Mouse (Mus musculus) forebrain, embryonic 14.5 days (tissue): Measurements from ENCODE around the gene Slco2a1. TPM values are rescaled to one million over a fixed set of nuclear protein-coding genes. Genes with fewer than 3 reads are reported as not detected.

ENCODE experiments used
- ATAC-seq: fragments of 200-750 bp; cut with Nextera tagmentation; 2 replicates; pipeline ENCODE4 v1.8.0; 2017; ENCODE audit warnings: mild to moderate bottlenecking, moderate library complexity
- DNase-seq: peaks from one replicate; pipeline ENCODE4 v3.0.0-alpha.2; 2015; ENCODE audit warnings: low spot score
- H3K27ac ChIP-seq: fragments of 300-500 bp; sonication (generic); 2 replicates; pipeline ENCODE4 v1.5.1; 2014; ENCODE audit warnings: low read depth, mild to moderate bottlenecking, control low read depth, low read length, moderate library complexity
- H3K27me3 ChIP-seq: fragments of 300-500 bp; sonication (generic); replicated peaks from 2 replicates; pipeline ENCODE4 v1.6.1; 2014; ENCODE audit warnings: low read length, control low read depth, mixed read lengths; ENCODE audit not compliant: control insufficient read depth, insufficient read depth
- H3K36me3 ChIP-seq: fragments of 300-500 bp; sonication (generic); 2 replicates; pipeline ENCODE4 v1.6.1; 2014; ENCODE audit warnings: low read length, control low read depth; ENCODE audit not compliant: control insufficient read depth, insufficient read depth
- H3K4me1 ChIP-seq: fragments of 300-500 bp; sonication (generic); 2 replicates; pipeline ENCODE4 v1.6.1; 2014; ENCODE audit warnings: antibody characterized with exemption, low read length, control low read depth; ENCODE audit not compliant: control insufficient read depth, insufficient read depth
- H3K4me2 ChIP-seq: fragments of 300-500 bp; sonication (generic); 2 replicates; pipeline ENCODE4 v1.6.1; 2014; ENCODE audit warnings: mild to moderate bottlenecking, control low read depth, low read length
- H3K4me3 ChIP-seq: fragments of 300-500 bp; sonication (generic); 2 replicates; pipeline ENCODE4 v1.5.1; 2014; ENCODE audit warnings: low read depth, low read length, control low read depth
- H3K9ac ChIP-seq: fragments of 300-500 bp; sonication (generic); 2 replicates; pipeline ENCODE4 v1.6.1; 2014; ENCODE audit warnings: mild to moderate bottlenecking, low read length, control low read depth, moderate library complexity
- H3K9me3 ChIP-seq: fragments of 300-500 bp; sonication (generic); replicated peaks from 2 replicates; pipeline ENCODE4 v1.6.1; 2016; ENCODE audit warnings: low read length, control low read depth, mixed read lengths; ENCODE audit not compliant: control insufficient read depth
- WGBS: fragments of 180-500 bp; shearing (Covaris S2); extraction: QIAGEN DNeasy Blood & Tissue Kit; methylation state at CpG from one replicate; pipeline ENCODE4 v1.1.7; 2014; 5-methylcytosine and 5-hydroxymethylcytosine counted together
- polyA plus RNA-seq: library from polyadenylated mRNA; unstranded; fragments of >200 nt; fragmentation: Nextera tagmentation; extraction: Ambion mirVana; gene quantifications from 2 replicates; pipeline ENCODE4 v1.2.1, GENCODE M21; 2014

Slco2a1 gene
- polyA plus RNA-seq, 1 experiment from 2014 or later: 1.2 TPM

DNA sequence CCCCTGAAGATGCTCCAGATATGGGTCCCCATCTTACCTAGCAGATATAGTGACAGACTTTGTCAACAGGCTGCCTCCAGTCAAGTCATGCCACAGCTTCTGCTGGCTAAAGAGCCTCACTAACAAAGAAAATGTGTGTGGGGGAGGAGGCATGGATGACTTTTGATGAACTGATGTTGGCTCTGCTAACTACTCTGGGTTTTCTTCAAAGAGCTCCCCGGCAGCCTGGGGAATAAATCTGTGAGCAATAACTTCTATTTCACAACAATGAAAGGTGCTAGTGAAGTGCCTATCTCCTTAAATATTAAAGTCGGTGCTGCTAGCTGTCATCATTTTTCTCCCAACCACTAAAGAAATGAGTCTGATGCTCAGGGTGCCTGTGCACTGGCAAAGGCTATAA, 72.0 kb downstream of the Slco2a1 start:
- ATAC-seq (no peak), DNase-seq (no peak)
- no peak overlapping the region for H3K4me2 ChIP-seq
- 85% methylated on average over 2 of the region's 2 CpGs for WGBS
- H3K36me3 ChIP-seq: no peaks in the 10 kb centered on the region
- H3K9ac ChIP-seq: no peak overlapping the region
- no peaks in the 10 kb centered on the region for H3K4me1 ChIP-seq
- no peaks in the 10 kb centered on the region for H3K9me3 ChIP-seq
- no peak overlapping the region for H3K27ac ChIP-seq
- H3K27me3 ChIP-seq: no peaks in the 10 kb centered on the region
- no peak overlapping the region for H3K4me3 ChIP-seq

DNA sequence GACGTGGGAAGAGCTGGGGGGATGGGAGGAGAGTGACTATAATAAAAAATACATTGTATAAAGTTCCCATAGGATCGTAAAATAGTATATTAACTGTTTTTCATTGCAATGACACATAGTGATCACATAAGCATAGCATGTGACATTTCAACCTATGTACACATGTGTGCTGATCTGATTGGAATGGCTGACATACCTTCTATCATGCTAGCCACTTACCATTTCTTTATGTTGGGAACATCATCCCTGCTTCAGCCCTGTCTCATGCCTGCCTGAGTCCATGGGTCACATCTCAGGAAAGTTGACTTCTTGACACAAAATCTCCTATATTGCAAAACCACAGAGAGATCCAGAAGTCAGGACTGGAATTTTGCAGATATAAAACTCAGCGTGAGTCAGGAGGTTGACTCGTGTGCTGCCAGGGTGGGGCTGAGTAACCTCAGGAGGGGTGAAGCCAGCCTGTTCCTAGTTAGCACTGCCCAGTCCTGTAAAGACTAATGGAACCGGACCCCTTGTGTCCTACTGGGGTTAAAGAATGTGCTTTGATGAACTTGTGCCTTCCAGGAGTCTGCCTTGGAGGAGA, 73.0 kb downstream of the Slco2a1 start:
- WGBS: 77% methylated on average over 5 of the region's 5 CpGs
- ATAC-seq: no peak

DNA sequence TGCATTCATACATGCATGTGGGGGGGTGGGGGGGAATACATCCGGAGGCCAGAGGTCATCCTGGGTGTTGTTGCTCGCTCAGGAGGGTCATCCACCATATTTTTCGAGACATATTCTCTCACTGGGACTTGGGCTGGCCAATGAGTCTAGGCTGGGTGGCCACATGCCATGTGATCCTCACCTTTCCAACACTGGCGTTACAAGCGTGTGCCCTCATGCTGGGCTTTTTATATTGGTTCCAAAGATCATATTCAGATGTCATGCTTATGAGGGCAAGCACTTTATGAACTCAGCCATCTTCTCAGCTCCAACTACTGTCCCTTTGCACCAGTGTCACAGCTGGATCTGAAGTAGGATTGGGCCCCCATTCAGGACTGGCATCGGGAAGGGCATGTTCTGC, 75.1 kb downstream of the Slco2a1 start:
- H3K27ac ChIP-seq: no peak overlapping the region
- H3K9ac ChIP-seq: no peak overlapping the region
- DNase-seq: no peak

More for the DNA sequence above, 73.0 kb downstream of the Slco2a1 start:
- H3K9ac ChIP-seq: no peak overlapping the region
- no peak overlapping the region for H3K4me2 ChIP-seq
- H3K36me3 ChIP-seq: no peaks in the 10 kb centered on the region
- no peak overlapping the region for H3K27ac ChIP-seq
- no peak overlapping the region for H3K4me3 ChIP-seq
- H3K27me3 ChIP-seq: no peaks in the 10 kb centered on the region
- H3K4me1 ChIP-seq: no peaks in the 10 kb centered on the region
- H3K9me3 ChIP-seq: no peaks in the 10 kb centered on the region
- DNase-seq: no peak

DNA sequence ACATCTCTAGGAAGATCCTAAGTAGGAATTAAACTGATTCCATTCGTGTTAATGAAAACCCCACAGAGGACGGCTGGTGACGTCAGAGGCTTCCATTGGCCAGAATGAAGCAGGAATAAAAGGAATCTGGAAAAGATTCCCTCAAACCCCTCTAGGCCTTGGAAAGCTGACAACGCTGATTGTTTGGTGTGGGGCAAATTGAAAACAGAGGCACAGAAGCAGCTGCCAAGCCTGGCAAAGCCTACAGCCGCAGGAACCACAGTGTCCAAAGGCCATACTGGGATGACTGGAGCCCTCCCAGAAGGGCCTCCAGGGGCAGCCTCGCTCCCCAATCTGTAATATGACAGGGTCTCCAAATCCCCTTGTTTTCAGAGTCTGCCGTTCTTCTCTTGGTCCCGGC, 78.3 kb downstream of the Slco2a1 start:
- DNase-seq: peak; percentile 76
- ATAC-seq: peak; percentile 48; the same call in 1 of the 2 replicates
- WGBS: 61% methylated on average over 8 of the region's 8 CpGs
- H3K9me3 ChIP-seq: no peaks in the 10 kb centered on the region
- H3K9ac ChIP-seq: no peak overlapping the region
- no peaks in the 10 kb centered on the region for H3K27me3 ChIP-seq
- H3K4me2 ChIP-seq: no peak overlapping the region
- H3K27ac ChIP-seq: no peak overlapping the region
- H3K4me3 ChIP-seq: no peak overlapping the region
- H3K36me3 ChIP-seq: no peaks in the 10 kb centered on the region
- H3K4me1 ChIP-seq: no peaks in the 10 kb centered on the region

More for the DNA sequence above, 75.1 kb downstream of the Slco2a1 start:
- Histone ChIP-seq H3K4me2 (no peak overlapping the region), H3K4me3 (no peak overlapping the region), H3K27me3 (no peaks in the 10 kb centered on the region), H3K4me1 (no peaks in the 10 kb centered on the region), H3K9me3 (no peaks in the 10 kb centered on the region), H3K36me3 (no peaks in the 10 kb centered on the region)
- no peak for ATAC-seq
- WGBS: 86% methylated on average over 6 of the region's 6 CpGs

DNA sequence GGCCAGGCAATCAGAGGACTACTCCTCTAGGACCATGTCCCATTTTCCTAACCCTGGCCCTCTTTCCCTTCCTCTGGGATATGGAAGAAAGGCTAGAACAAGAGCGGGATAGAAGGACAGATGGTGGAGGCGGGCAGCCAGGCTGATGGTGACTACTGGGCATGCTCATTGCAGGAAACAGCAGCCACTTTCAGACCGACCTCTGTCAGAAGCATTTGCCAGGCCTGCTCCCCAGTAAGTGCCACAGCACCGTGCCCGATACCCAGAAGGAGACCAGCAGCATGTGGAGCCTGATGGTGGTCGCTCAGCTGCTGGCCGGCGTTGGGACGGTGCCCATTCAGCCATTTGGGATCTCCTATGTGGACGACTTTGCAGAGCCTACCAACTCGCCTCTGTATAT, 79.1 kb downstream of the Slco2a1 start:
- 88% methylated on average over 11 of the region's 11 CpGs for WGBS
- Histone ChIP-seq H3K4me3 (no peak overlapping the region), H3K4me2 (no peak overlapping the region), H3K9me3 (no peaks in the 10 kb centered on the region), H3K4me1 (no peaks in the 10 kb centered on the region), H3K27me3 (no peaks in the 10 kb centered on the region), H3K27ac (no peak overlapping the region), H3K9ac (no peak overlapping the region), H3K36me3 (no peaks in the 10 kb centered on the region)
- no peak for DNase-seq
- ATAC-seq: no peak

DNA sequence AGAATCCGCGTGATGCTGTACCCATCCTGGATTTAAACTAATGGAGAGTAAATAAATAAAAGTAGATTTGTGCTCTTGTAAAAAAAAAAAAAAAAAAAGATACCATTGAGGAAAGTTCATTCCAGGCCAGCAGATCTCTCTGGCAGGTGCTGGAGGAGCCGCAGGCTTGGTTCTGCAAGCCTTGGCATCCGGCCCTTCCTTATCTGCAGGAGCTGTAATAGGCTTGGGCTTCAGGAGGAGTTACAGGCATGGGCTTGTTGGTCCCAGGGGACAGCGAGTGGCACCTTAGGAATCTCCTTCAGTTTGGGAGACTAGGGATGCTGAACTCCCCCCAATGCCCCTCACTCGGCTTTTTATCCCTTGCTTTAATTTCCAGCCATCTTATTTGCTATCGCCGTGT, 80.3 kb downstream of the Slco2a1 start:
- Histone ChIP-seq H3K27me3 (no peaks in the 10 kb centered on the region), H3K4me2 (no peak overlapping the region), H3K4me1 (no peaks in the 10 kb centered on the region), H3K36me3 (no peaks in the 10 kb centered on the region), H3K9ac (no peak overlapping the region), H3K27ac (no peak overlapping the region), H3K4me3 (no peak overlapping the region), H3K9me3 (no peaks in the 10 kb centered on the region)
- DNase-seq (no peak), ATAC-seq (no peak)
- 92% methylated on average over 8 of the region's 8 CpGs for WGBS

DNA sequence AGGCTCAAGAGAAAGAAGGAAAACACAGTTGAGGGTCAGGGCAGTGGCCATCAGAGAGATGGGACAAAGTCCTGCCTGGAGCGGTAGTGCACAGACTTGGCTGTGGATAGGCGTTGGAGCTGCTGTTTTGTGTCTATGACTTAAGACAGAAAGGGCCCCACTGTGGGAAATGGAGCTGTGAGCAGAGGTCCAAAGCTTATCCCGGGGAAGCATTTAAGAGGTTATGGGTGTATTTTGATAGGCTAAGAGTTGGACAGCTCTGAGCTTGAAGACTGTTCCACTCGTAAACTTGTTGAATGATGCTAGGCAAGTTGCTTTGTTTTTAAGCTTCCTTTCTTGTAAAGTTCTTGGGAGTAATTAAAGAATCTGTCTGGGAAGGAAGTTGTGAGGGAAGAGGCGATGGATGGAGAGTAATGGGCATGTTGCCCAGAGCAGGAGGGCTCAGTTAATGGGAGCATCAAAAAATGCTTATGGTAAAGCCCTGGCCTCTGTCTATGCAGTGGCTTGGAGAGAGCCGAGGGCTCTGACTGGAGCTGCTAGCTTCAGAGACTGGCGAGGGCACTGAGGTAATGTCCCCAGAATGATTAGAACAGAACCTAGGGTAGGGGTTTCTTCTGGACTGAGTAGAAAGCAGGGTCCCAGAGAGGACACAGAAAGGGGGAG, 83.2 kb downstream of the Slco2a1 start:
- Histone ChIP-seq H3K4me3 (no peak overlapping the region), H3K27ac (no peak overlapping the region), H3K9me3 (0 out of 2 replicates have a peak, but pooled peaks cover 3% of the 10 kb centered on the region), H3K4me1 (no peaks in the 10 kb centered on the region), H3K4me2 (no peak overlapping the region), H3K27me3 (no peaks in the 10 kb centered on the region), H3K9ac (no peak overlapping the region), H3K36me3 (no peaks in the 10 kb centered on the region)
- 79% methylated on average over 7 of the region's 7 CpGs for WGBS
- DNase-seq: no peak
- ATAC-seq: no peak

DNA sequence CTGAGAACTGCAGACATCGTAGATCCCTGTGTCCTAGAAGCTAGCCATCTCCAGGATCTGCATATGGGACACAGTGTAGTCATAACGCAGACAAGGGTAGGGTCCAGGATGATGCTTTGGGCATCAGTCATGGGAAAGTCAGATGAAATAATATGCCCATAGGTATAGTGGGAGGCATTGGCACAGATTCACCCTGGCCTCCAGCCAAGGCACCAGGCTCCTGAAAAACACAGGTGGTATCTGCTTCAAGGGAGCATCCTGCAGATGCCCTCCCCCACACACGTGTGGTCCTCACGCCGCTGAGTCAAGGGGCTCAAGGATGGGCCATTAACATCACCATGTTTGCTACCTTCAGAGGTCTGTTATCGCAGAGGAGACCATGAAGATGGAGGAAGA, 83.7 kb downstream of the Slco2a1 start:
- WGBS: 86% methylated on average over 6 of the region's 6 CpGs
- H3K27me3 ChIP-seq: no peaks in the 10 kb centered on the region
- no peak overlapping the region for H3K9ac ChIP-seq
- no peak overlapping the region for H3K4me2 ChIP-seq
- DNase-seq: no peak
- no peak for ATAC-seq
- no peak overlapping the region for H3K4me3 ChIP-seq
- 0 out of 2 replicates have a peak, but pooled peaks cover 3% of the 10 kb centered on the region for H3K9me3 ChIP-seq
- H3K27ac ChIP-seq: no peak overlapping the region
- H3K4me1 ChIP-seq: no peaks in the 10 kb centered on the region
- H3K36me3 ChIP-seq: no peaks in the 10 kb centered on the region

DNA sequence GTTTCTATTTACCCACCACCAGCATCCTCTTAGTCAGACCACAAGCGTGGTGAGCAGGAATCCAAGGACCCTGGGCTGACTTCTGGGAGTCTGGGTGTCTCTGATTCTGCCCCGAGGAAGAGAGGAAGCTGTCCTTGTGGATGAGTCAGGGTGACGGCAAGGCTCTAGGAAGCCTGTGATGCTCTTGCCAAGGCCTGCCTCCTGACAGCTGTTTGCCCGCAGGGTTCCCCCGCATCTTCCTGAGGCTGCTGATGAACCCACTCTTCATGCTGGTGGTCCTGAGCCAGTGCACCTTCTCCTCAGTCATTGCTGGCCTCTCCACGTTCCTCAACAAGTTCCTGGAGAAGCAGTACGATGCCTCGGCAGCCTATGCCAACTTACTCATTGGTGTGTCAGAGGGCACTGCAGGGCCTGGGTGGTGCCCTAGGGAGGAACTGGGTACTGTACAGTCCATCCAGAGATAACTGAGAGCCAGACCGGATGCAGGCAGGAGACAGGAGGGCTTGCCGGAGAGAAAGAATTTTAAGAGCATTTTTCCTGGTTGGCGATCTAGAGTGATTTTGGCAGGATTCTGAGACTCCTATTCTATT, 84.5 kb downstream of the Slco2a1 start:
- ATAC-seq (no peak), DNase-seq (no peak)
- Histone ChIP-seq H3K9ac (no peak overlapping the region), H3K4me1 (no peaks in the 10 kb centered on the region), H3K4me2 (no peak overlapping the region), H3K27me3 (no peaks in the 10 kb centered on the region), H3K4me3 (no peak overlapping the region), H3K36me3 (no peaks in the 10 kb centered on the region), H3K27ac (no peak overlapping the region), H3K9me3 (0 out of 2 replicates have a peak, but pooled peaks cover 3% of the 10 kb centered on the region)
- 92% methylated on average over 11 of the region's 11 CpGs for WGBS
